Mouse (Mus musculus): Measurements from ENCODE around the gene Eno2.
"Not testable (repeated sequence)": the region's sequence is repeated elsewhere in the genome, so short reads cannot be mapped to it uniquely, and the experiment has no call there.

Gene Eno2

GRCm38 (mm10) chr6:124813496-124813895 lies 44.0 kb upstream of the Eno2 start:
- H3K4me1 ChIP-seq (replicated peaks; ENCODE audit: low read depth, low read length) = peaks cover 69% of the 10 kb centered on the region
- no peaks in the 10 kb centered on the region for H3K9me3 ChIP-seq (ENCODE audit: low read length)
- H3K4me3 ChIP-seq (replicated peaks; ENCODE audit: low read length) = peak overlapping the region; percentile 87
- TF ChIP-seq POU5F1 (IDR thresholded peaks at IDR 0.05; ENCODE audit: borderline replicate concordance, low read length) (no peak), CTCF (conservative IDR thresholded peaks at IDR 0.05; ENCODE audit: low read length) (no peak), NANOG (IDR thresholded peaks at IDR 0.05; ENCODE audit: borderline replicate concordance, low read length) (no peak)
- H3K27me3 ChIP-seq (ENCODE audit: insufficient read depth, low read length) = no peaks in the 10 kb centered on the region
- peaks cover 79% of the 10 kb centered on the region for H3K36me3 ChIP-seq (ENCODE audit: insufficient read depth, low read length)

GRCm38 (mm10) chr6:124812848-124813247 lies 43.4 kb upstream of the Eno2 start:
- TF ChIP-seq POU5F1 (IDR thresholded peaks at IDR 0.05; ENCODE audit: borderline replicate concordance, low read length) (no peak), CTCF (conservative IDR thresholded peaks at IDR 0.05; ENCODE audit: low read length) (no peak), NANOG (IDR thresholded peaks at IDR 0.05; ENCODE audit: borderline replicate concordance, low read length) (no peak)
- Histone ChIP-seq H3K36me3 (ENCODE audit: insufficient read depth, low read length) (peaks cover 72% of the 10 kb centered on the region), H3K27me3 (ENCODE audit: insufficient read depth, low read length) (no peaks in the 10 kb centered on the region), H3K4me3 (replicated peaks; ENCODE audit: low read length) (peak overlapping the region; percentile 87), H3K9me3 (ENCODE audit: low read length) (no peaks in the 10 kb centered on the region), H3K4me1 (replicated peaks; ENCODE audit: low read depth, low read length) (peaks cover 68% of the 10 kb centered on the region)

- Histone ChIP-seq H3K27me3 (ENCODE audit: insufficient read depth, low read length) (no peaks in the 10 kb centered on the region), H3K4me3 (replicated peaks; ENCODE audit: low read length) (peak overlapping the region; percentile 87), H3K36me3 (ENCODE audit: insufficient read depth, low read length) (peaks cover 63% of the 10 kb centered on the region), H3K9me3 (ENCODE audit: low read length) (no peaks in the 10 kb centered on the region), H3K4me1 (replicated peaks; ENCODE audit: low read depth, low read length) (peaks cover 71% of the 10 kb centered on the region)
- no peak for TF ChIP-seq NANOG (IDR thresholded peaks at IDR 0.05; ENCODE audit: borderline replicate concordance, low read length)
- no peak for TF ChIP-seq CTCF (conservative IDR thresholded peaks at IDR 0.05; ENCODE audit: low read length)
Observed at GRCm38 (mm10) chr6:124811701-124812560, 42.5 kb upstream of the Eno2 start.

GRCm38 (mm10) chr6:124811403-124811665 lies 41.9 kb upstream of the Eno2 start:
- Histone ChIP-seq H3K36me3 (ENCODE audit: insufficient read depth, low read length) (peaks cover 57% of the 10 kb centered on the region), H3K9me3 (ENCODE audit: low read length) (no peaks in the 10 kb centered on the region), H3K27me3 (ENCODE audit: insufficient read depth, low read length) (no peaks in the 10 kb centered on the region), H3K4me3 (replicated peaks; ENCODE audit: low read length) (peak overlapping the region; percentile 87), H3K4me1 (replicated peaks; ENCODE audit: low read depth, low read length) (peaks cover 77% of the 10 kb centered on the region)
- no peak for TF ChIP-seq POU5F1 (IDR thresholded peaks at IDR 0.05; ENCODE audit: borderline replicate concordance, low read length)
- TF ChIP-seq CTCF (conservative IDR thresholded peaks at IDR 0.05; ENCODE audit: low read length) = no peak
- no peak for TF ChIP-seq NANOG (IDR thresholded peaks at IDR 0.05; ENCODE audit: borderline replicate concordance, low read length)

- peaks cover 52% of the 10 kb centered on the region for H3K36me3 ChIP-seq (ENCODE audit: insufficient read depth, low read length)
- not testable (repeated sequence) for H3K9me3 ChIP-seq (ENCODE audit: low read length)
Observed at GRCm38 (mm10) chr6:124810566-124811402, 41.3 kb upstream of the Eno2 start.

GRCm38 (mm10) chr6:124809775-124810538 lies 40.5 kb upstream of the Eno2 start:
- no peaks in the 10 kb centered on the region for H3K27me3 ChIP-seq (ENCODE audit: insufficient read depth, low read length)
- H3K36me3 ChIP-seq (ENCODE audit: insufficient read depth, low read length) = peaks cover 43% of the 10 kb centered on the region
- H3K4me1 ChIP-seq (replicated peaks; ENCODE audit: low read depth, low read length) = peaks cover 78% of the 10 kb centered on the region
- TF ChIP-seq CTCF (conservative IDR thresholded peaks at IDR 0.05; ENCODE audit: low read length) (no peak), POU5F1 (IDR thresholded peaks at IDR 0.05; ENCODE audit: borderline replicate concordance, low read length) (no peak), NANOG (IDR thresholded peaks at IDR 0.05; ENCODE audit: borderline replicate concordance, low read length) (no peak)
- no peaks in the 10 kb centered on the region for H3K9me3 ChIP-seq (ENCODE audit: low read length)
- H3K4me3 ChIP-seq (replicated peaks; ENCODE audit: low read length) = peak overlapping the region; percentile 83

More at GRCm38 (mm10) chr6:124810566-124811402, 41.3 kb upstream of the Eno2 start:
- H3K4me3 ChIP-seq (replicated peaks; ENCODE audit: low read length); H3K27me3 ChIP-seq (ENCODE audit: insufficient read depth, low read length): not testable (repeated sequence)
- peaks cover 82% of the 10 kb centered on the region for H3K4me1 ChIP-seq (replicated peaks; ENCODE audit: low read depth, low read length)

GRCm38 (mm10) chr6:124809052-124809774 lies 39.7 kb upstream of the Eno2 start:
- H3K4me3 ChIP-seq (replicated peaks; ENCODE audit: low read length) = peak overlapping the region; percentile 83
- peaks cover 42% of the 10 kb centered on the region for H3K36me3 ChIP-seq (ENCODE audit: insufficient read depth, low read length)
- TF ChIP-seq NANOG (IDR thresholded peaks at IDR 0.05; ENCODE audit: borderline replicate concordance, low read length) = no peak
- peak; percentile 12; the same call in 1 of the 2 replicates for TF ChIP-seq CTCF (conservative IDR thresholded peaks at IDR 0.05; ENCODE audit: low read length)
- H3K27me3 ChIP-seq (ENCODE audit: insufficient read depth, low read length) = no peaks in the 10 kb centered on the region
- H3K4me1 ChIP-seq (replicated peaks; ENCODE audit: low read depth, low read length) = peaks cover 78% of the 10 kb centered on the region
- H3K9me3 ChIP-seq (ENCODE audit: low read length) = no peaks in the 10 kb centered on the region

Data from E14TG2a.4 (cell line).